Mouse (Mus musculus) heart, postnatal 10 days (tissue): ENCODE measurements around the gene Blm. TPM values are rescaled to one million over a fixed set of nuclear protein-coding genes. Genes with fewer than 3 reads are reported as not detected.

Experiments used
- DNase-seq, 2 experiments: peaks; one replicate each; pipeline ENCODE4 v3.0.0; 2021
- intact Hi-C: fragments of 180-260 bp; cut with DNase I; formaldehyde crosslinking; loops from one replicate; pipeline ENCODE4 v1.15.1; 2025
- total RNA-seq, 2 experiments: library from RNA; stranded (reverse); gene quantifications; 2 replicates each; pipeline ENCODE4 v1.2.3; 2021

Gene Blm
- total RNA-seq: 1 to 10 TPM; 5.6 to 7.5 TPM

DNA sequence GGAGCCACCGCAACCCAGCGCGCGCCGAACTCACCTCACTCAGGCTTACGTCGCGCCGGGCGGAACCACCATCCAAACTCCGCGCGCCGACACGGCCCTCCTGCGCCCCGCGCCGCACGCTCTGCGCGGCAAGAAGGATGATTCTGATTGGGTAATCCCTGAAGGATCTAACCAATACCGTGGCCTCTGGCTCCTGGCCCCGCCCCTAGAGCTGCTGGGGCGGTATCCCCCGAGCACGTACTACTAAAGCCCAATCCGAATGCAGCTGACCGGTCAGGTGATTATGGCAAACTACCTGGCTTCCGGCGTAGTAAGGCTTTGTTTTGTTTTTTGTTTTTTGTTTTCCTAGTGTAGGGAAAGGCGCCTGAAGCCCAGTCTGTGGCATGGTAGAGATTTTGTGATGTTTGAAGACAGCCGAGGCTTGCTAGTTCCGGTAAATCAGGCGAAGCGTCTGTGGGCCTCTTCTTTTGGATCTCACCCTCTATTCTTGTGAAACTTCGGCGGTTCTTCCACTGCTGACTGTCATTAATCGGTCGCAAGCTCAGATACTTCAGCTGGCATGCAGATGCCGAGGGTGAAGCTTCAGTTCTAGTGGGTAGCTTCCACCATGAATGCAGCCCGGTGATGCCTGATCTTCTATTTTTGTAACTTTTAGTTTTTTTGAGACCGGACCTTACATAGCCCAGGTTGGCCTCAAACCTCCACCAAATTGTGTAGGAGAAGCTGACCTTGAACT lies at the start of gene Blm:
Gene Blm (minus strand): TSS at position 111 of the 736 bp plus-strand sequence.
- intact Hi-C loops: no loop called here
- DNase-seq: peak; percentile 97 to 98

DNA sequence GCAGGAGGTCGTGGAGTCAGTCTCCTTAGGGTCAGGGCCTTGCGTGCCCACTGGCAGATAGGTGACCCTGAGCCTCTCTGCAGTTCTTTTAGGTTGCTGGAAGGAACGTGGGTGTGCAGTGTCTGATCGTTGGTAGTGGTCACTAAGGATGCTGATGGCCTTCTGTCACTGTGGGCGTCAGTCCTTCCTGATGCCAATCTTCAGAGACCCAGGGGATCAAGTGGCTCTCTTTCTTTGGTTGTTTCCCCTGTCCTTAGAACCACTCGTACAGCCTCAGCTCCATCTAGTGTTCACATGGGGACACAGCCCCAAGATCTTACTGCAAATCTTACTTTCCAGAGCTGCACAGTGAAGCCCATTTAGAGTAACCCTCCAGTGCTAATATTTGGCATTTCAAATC lies 49.1 kb upstream of the Blm start:
- intact Hi-C loops: loop anchor here (1.0 to 5.0 kb wide), 2 partner anchors 112 to 198 kb away; no protein-coding TSS in a partner anchor
- DNase-seq: peak; percentile 73 to 76

DNA sequence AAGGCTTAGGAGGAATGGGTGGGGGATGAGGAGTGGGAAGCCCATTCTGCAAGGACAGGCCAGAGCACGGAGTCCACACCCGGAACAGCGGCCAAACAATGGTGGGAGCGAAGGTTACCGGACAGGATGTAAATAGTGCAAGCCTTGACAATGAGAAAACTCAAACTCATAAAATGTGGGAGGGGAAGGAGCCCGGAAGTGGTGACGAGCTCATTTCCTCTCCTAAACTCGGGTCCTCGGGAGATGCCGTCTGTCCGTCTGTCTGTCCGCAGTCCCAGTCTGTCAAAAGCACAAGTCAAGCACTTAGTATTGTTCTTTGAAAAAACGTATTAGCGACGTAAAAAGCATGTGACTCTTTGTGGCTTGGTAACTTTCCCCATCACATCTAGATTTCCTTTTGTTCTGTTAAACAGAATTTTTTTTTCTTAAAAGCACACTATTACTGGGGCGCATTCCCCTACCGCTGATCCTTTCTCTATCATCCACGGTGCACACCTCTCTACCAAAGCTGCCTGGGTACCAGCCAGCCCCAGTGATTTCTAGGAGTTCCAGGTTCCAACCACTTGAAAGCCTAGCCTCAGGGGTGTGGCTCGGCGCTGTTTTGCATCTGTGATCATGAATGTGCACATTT lies 48.0 kb upstream of the Blm start:
- DNase-seq: peak; percentile 68 to 70
- intact Hi-C loops: loop anchor here (5.0 kb wide), 1 partner anchor 111 kb away; no protein-coding TSS in a partner anchor

DNA sequence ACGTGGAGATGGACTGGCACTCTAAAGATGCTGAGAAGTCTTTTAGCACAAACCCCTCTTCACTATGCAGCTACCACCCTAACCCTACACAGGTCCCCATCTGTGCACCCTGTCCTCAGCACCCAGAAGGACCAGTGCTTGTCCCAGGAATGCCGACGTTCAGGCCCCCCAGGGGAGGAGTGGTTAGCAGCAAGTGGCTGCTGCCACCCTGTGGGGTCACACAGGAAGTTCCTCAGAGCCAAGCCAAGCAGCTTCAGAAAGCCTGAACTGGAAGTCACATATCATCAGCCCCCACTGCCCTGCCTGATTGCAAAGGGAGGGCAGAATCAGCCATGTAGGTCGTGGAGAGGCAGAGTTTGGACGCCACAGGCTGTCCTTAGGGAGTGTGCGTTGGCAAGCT lies 45.4 kb upstream of the Blm start:
- intact Hi-C loops: loop anchor here (1.0 to 5.0 kb wide), 2 partner anchors 108 to 194 kb away; no protein-coding TSS in a partner anchor

DNA sequence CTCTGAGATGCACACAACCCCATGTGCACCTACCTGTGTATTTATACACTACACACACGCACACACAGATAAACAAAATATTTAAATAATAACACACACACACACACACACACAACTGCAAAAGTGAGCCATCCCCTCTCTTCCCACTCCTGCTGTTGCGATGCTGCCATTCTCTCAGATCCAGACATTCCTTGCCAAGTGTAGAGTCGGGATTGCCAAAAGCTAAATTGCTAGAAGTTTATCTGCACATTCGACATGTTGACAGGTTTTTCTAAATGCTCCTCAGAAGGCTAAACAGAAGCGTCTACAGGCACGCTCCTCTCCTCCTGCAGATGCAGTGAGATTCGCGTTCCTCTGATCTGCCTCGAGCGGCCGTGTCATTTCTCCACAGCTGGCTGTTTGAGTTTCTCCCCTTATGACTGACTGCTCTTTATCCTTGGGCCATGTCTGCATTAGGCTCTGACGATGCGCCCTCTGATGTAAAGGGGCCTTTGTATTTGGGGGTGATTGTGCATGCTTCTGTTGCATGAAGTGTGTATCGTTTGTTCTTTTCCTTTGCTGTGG lies 42.6 kb upstream of the Blm start:
- intact Hi-C loops: no loop called here

More for the DNA sequence above, 45.4 kb upstream of the Blm start:
- peak; percentile 64 to 68 for DNase-seq

DNA sequence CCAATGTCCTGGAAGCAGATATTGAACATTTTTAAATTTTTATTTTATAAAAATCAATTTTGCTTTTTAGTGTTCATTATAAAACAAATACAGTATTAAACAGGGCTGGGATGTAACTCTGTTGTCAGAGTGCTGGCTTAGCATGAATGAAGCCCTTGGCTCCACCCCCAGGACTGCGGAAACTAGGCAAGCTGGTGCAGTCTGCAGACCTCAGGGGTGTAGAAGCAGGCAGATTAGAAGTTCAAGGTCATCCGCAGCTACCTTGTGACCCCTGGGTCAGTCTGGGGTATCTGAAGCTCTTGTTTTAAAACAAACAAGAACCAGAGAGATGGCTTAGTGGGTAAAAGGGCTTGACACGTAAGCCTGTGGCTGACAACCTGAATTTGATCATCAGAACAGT lies 41.7 kb upstream of the Blm start:
- no peak for DNase-seq
- intact Hi-C loops: no loop called here

More for the DNA sequence above, 42.6 kb upstream of the Blm start:
- DNase-seq: peak in 1 of 2 experiments; percentile 24

DNA sequence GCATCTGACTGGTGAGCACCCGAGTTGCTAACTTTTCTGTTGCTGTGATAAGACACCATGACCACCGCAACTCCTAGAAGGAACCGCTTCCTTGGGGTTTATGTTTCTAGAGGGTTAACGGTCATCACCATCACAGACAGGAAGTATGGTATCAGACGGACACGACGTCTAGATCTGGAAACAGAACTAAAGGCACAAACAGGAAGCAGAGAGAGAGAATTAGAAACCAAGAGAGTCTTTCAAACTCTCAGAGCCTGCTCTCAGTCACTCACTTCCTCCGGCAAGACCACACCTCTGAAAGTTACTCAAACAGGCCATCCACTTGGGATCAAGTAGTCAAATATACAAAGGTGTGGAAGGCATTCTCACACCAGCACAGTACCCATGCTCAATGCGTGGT lies 40.8 kb upstream of the Blm start:
- intact Hi-C loops: no loop called here
- no peak for DNase-seq

DNA sequence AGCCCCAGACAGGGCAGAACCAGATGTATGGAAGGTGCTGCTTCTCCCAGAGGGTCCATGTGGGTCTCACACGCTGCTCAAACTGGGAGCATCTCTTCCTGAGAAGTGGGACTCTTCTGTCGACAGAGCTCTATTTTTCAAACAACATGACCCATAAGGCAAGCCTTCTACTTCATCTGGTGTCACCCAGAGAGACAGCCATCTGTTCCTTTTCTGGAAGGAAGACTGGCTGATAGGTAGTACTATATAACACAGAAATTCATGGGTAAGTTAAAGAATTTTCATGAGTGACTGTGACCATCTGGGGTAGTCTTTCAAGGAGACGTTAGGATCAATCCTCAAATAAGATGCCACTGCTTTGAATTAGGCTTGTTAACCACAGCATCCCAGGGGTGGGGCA lies 38.2 kb upstream of the Blm start:
- no peak for DNase-seq
- intact Hi-C loops: no loop called here

DNA sequence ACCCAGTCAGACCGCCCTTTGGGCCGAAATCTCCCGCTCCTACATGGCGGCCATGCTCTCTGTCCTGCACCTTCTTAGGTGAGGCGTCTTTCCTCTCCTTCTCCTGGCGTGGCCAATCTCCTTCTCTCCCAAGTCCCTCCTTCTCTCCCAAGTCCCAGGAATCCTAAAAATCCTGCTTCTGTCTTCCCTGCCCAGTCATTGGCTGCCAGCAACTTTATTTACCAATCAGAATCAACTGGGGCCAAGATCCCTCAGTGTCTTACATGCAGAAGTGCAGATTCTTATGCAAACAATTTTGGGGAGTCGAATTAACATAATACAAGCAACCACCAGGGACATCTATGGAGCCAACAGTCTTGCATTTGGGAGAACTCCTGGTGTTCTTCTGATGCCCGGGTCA lies 33.1 kb upstream of the Blm start:
- intact Hi-C loops: no loop called here
- DNase-seq: no peak

DNA sequence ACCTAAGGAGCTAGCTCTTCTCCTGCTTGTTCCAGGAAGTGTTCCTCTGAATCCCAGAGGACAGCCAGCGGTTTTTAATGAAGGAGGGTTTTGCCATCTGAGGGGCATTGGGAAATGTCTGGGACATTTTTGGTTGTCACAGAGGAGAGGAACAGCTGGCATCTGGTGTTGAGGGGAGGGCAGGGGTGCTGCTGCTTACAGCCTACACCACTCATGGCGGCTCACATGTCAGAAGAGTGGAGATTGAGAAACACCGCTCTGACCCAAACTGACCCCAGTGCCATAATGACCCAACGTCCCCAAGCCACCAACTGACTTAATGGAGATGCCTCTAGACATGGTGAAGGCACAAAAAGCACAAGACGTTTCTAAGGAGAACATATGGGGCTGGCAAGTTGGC lies 27.0 kb upstream of the Blm start:
- no peak for DNase-seq
- intact Hi-C loops: no loop called here

DNA sequence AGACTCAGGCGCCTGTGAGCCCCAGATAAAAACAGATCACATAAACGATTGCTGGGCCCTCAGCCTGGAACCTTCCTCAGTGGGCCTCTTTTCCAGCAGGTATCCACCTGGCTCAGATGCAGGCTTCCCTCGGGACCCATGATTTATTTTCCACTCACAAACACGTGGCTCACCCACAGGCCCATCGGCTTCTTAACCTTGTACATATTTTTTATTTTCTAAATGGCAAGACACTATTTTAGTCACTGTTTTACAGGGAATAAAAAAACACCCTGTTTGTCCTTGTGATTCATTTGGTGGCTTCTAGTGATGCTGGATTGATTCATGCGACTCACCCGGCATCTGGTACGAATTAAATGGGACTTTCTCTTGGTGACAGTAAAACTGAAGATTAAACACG lies 26.4 kb upstream of the Blm start:
- intact Hi-C loops: no loop called here
- DNase-seq: no peak

DNA sequence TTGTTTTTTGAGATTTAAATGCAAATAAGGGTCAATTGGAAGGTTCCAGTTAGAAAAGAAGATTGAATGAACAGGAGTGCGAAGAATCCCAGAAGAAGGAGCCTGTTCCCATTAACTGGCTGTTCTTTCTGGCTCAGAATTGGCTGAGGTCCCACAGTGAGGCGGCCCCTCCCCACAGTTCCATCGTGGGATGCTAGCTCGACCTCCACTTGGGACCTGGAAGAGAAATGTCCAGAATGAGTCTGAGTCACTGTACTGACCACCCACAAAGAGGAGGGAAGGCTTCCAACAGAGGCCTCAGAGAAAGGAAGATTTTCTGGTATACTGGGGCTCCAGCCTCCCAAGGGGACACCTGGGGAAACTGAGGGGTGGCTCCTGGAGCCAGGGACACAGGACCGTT lies 23.7 kb upstream of the Blm start:
- peak in 1 of 2 experiments; percentile 11 for DNase-seq
- intact Hi-C loops: no loop called here

DNA sequence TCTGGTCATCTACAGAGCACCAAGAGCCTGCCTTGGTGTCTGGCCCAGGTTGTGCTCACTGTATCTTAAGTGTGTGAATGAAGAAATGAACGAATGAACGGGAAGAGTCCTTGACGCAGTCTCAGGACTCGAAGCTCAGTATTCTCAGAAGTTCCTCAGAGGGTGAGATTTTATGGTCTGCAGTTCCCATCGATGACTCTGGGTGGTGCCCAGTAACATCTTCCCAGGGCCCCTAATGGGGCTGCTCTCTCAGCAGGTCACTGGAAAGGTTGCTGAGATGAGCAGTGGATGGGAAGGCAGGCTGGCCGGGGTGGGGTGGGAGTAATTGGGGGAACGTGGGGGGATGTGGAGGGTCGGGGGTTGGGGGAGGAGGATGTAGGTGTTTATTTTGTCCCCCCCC lies 23.2 kb upstream of the Blm start:
- intact Hi-C loops: no loop called here
- DNase-seq: peak in 1 of 2 experiments; percentile 26

DNA sequence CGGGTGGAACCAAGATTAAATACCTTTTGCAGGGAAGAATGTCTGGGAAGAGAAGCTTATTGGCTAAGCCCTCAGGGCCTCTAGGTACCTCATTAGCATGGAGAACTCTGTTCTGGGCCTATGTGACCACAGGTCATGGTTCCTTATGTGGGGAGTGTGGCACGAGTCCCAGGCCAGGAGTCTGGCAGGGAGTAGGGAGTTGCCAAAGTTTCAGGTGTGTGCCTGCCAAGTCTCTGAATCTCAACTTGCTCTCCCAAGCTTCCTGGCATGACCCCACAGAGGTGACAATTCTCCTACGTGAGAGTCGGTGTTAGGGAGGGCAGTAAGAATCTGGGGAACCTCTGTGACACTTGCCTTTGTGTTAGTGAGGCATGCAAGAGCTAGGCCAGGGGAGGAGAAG lies 22.2 kb upstream of the Blm start:
- DNase-seq: peak in 1 of 2 experiments; percentile 15
- intact Hi-C loops: no loop called here

DNA sequence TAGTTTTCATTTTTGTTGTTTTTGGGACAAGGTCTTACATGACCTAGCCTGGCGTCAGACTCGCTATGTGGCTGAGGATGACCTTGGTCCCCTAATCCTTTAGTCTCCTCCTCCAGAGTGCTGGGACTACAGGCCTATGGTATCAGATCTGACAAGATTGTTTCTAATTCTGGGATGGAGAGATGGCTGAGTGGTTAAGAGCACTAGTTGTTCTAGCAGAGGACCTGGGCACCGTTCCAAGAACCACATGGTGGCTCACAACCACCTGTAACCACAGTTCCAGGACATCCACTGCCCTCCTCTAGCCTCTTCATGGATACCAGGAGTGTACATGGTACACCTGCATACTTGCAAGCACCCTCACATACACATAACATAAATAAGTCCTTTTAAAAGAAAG lies 21.2 kb upstream of the Blm start:
- DNase-seq: peak; percentile 51 to 62

DNA sequence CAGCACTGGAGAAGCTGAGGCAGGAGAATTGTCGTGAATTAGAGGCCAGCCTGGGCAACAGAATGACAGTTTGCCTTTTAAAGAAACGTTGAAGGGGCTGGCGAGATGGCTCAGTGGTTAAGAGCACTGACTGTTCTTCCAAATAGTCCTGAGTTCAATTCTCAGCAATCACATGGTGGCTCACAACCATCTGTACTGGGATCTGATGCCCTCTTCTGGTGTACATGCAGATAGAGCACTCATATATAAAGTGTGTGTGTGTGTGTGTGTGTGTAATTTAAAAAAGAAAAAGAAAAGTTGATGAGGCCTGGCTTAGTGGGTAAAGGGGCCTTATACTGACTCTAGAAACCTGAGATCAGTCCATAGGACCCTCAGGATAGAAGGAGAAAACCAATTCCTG lies 20.2 kb upstream of the Blm start:
- DNase-seq: no peak
- intact Hi-C loops: no loop called here

More for the DNA sequence above, 21.2 kb upstream of the Blm start:
- intact Hi-C loops: no loop called here

DNA sequence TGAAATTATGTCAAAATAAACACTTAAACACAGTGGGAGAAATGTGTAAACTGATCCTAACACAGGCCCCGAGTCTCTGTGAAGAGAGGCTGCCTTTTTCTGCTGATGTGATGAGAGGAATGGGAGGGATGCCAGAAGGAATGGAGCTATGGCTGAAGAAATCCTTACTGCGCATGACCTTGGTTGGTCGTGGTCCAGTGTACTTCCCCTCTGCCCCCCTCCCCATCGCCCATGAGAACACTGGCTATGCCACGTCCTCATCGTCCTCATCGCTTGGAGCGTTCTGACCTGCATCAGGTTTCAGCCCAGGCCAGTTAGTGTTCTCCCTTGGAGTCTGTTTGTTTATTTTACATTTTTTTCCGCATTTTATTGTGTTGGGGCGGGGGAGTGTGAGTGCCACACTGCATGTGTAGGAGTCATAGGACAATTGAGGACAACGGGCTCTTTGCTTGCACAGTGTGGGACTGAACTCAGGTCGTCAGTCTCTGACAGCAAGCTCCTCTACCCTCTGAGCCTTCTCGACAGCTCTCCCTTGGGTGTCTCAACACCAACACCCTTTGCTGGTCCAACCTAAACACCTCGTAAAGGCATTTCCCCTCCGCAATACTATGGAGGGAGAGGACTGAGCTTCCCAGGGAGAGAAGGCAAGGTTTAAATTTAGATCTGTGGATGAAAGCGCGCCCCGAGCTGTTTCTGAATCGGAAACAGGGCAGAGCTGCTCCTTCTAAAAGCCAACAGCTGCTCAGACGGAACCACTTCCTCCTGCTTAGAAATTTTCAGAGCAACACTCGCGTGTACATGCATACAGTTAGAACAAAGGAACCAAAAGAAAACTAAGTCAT lies 19.5 kb upstream of the Blm start:
- DNase-seq: peak; percentile 56 to 57
- intact Hi-C loops: no loop called here

DNA sequence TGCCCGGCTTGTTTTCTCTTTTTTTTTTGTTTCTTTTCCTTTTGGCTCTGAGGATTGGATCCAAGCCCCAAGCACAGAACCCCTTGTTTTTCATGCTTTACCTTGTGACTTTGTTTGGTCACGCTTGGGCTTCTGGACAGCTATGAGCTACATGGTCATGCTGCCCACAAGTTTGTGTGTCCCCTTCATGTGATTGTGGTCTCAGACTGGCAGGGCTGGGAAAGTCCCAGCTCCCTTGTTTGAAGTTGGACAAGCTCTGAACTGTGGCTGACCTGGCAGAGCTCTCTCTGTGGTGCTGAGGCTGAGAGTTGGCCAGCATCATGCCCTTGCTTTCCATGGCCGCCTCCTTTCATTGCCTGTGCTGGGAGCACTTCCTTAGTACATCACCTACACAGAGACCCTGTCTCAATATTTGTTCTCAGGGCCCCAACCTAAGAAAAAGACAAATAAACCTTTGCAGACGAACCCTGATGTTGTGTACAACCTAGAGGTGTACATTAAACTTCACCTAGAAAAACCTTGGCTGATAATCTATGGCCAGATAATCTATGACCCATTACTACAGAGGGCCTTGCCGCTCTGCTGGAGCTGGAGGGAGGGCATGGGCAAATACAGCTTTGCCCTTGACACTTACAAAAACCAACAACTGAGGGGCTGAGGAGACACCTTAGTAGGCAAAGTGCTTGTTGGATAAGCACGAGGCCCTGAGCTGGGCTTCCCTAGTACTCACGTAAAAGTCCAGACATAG lies 13.8 kb upstream of the Blm start:
- DNase-seq: no peak

DNA sequence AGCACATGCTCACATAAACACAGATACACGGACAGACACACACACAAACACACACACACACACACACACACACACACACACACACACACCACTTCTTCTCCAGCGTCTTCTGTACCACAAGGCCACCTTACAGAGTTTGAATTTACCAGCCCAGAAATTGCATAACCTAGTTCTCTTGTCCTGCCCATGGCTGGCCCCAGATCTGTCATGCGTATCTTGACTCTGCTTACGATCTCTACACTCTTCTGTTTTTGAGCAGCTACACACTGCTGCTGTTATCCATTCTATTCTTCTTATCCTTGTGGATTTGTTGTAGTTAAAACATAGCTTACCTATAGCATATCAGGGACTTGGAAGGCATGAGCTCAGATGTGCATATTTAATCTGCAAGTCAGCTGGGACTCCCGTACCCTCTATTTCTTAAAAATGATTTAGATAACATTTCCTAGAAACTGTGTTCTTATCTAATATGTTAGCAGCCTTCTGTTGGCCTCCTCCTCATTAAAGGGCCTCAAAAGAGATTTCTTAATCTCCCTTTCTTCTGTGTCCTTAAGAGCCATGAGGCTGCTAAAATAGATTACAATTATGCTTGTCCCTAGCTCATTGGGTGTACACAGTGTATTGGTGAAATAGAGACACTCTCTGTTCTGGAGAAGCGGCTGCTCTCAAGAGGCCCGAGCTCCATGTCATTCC lies 7.4 kb upstream of the Blm start:
- intact Hi-C loops: no loop called here
- no peak for DNase-seq

More for the DNA sequence above, 13.8 kb upstream of the Blm start:
- intact Hi-C loops: no loop called here

DNA sequence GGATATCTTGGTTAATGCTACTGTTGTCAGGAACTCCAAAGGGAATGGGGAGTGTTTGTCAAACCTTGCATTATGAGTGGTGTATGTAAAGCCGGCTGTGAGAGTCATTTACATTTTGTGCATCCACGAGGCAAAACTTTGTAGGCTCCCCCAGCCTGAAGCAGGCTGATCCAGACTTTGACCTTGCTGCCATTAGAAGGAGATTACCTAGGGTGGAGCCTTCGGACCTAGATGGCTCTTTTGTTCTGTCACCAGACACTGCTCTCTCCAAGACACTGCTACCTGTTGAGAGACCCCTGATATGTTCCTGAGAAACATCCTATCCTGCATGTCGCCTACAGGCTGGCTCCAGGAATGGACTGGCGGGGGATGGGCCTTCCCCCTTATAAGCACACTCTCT lies 4.7 kb upstream of the Blm start:
- intact Hi-C loops: no loop called here
- DNase-seq: no peak
